10 mouse cellular contexts compared by ENCODE assay signal in genomic region chr4:83051176-83051575, GRCm38 (mm10). TPM values are rescaled to one million over a fixed set of nuclear protein-coding genes. Genes with fewer than 3 reads are reported as not detected.
A peak's percentile ranks its signal among the peaks of the same experiment; 100 is the strongest.
DNase-seq lines count a peak whose midpoint lies in the region; ATAC-seq and TF ChIP-seq lines count a peak whose summit lies in the region.
"Had no signal": no experiment of that assay in that cellular context is flagged by ENCODE, and none has a peak within 500 bp of the region (broad histone marks: within the 10 kb centered on the region; RNA-seq: fewer than 3 reads in every experiment).

No protein-coding gene starts in this region.

- H3K27ac ChIP-seq in kidney, embryonic 16.5 days (ENCODE audit: low read length), result peak overlapping the region; percentile 92
- peak overlapping the region; percentile 84 for H3K27ac ChIP-seq in embryonic facial prominence, embryonic 15.5 days (replicated peaks)
- no peak overlapping the region for H3K27ac ChIP-seq in hindbrain, postnatal 0 days
- no peak overlapping the region for H3K27ac ChIP-seq in midbrain, postnatal 0 days (ENCODE audit: low read depth, low read length)

- H3K4me1 ChIP-seq in kidney, embryonic 16.5 days (ENCODE audit: insufficient read depth, low read length), result peaks cover 49% of the 10 kb centered on the region
- peaks cover 44% of the 10 kb centered on the region for H3K4me1 ChIP-seq in embryonic facial prominence, embryonic 15.5 days
- peaks cover 8% of the 10 kb centered on the region for H3K4me1 ChIP-seq in hindbrain, postnatal 0 days (ENCODE audit: insufficient read depth, low read length)
- H3K4me1 ChIP-seq in midbrain, postnatal 0 days (ENCODE audit: insufficient read depth, low read length), result no peaks in the 10 kb centered on the region; the same call in 1 of the 2 replicates

- TF ChIP-seq CTCF in hindbrain, postnatal 0 days (IDR thresholded peaks at IDR 0.05; ENCODE audit: low read depth), result no peak
- no peak for TF ChIP-seq CTCF in midbrain, postnatal 0 days (IDR thresholded peaks at IDR 0.05)

- peak overlapping the region; percentile 65 for H3K4me3 ChIP-seq in kidney, embryonic 16.5 days (ENCODE audit: low read length)
- H3K4me3 ChIP-seq in embryonic facial prominence, embryonic 15.5 days (replicated peaks), result peak overlapping the region; percentile 51
- H3K4me3 ChIP-seq in hindbrain, postnatal 0 days (ENCODE audit: low read length), result peak overlapping the region; percentile 31
- peak overlapping the region; percentile 27; the same call in 1 of the 2 replicates for H3K4me3 ChIP-seq in midbrain, postnatal 0 days (ENCODE audit: low read depth, low read length)

- no peaks in the 10 kb centered on the region for H3K9me3 ChIP-seq in kidney, embryonic 16.5 days (ENCODE audit: low read length)
- no peaks in the 10 kb centered on the region for H3K9me3 ChIP-seq in embryonic facial prominence, embryonic 15.5 days (replicated peaks)
- no peaks in the 10 kb centered on the region for H3K9me3 ChIP-seq in hindbrain, postnatal 0 days (ENCODE audit: low read length)
- no peaks in the 10 kb centered on the region for H3K9me3 ChIP-seq in midbrain, postnatal 0 days (ENCODE audit: low read length)

- 8% methylated on average over 8 of the region's 8 CpGs for WGBS in kidney, embryonic 16.5 days
- 10% methylated on average over 8 of the region's 8 CpGs for WGBS in embryonic facial prominence, embryonic 15.5 days
- 14% methylated on average over 8 of the region's 8 CpGs for WGBS in hindbrain, postnatal 0 days
- 19% methylated on average over 8 of the region's 8 CpGs for WGBS in midbrain, postnatal 0 days

- H3K27me3 ChIP-seq in kidney, embryonic 16.5 days (ENCODE audit: insufficient read depth, low read length), result no peaks in the 10 kb centered on the region
- no peaks in the 10 kb centered on the region for H3K27me3 ChIP-seq in embryonic facial prominence, embryonic 15.5 days
- H3K27me3 ChIP-seq in hindbrain, postnatal 0 days (ENCODE audit: insufficient read depth, low read length), result no peaks in the 10 kb centered on the region
- H3K27me3 ChIP-seq in midbrain, postnatal 0 days (ENCODE audit: insufficient read depth, low read length), result peaks cover 10% of the 10 kb centered on the region; the same call in 1 of the 2 replicates

- peak overlapping the region; percentile 81 for H3K9ac ChIP-seq in kidney, embryonic 16.5 days (replicated peaks; ENCODE audit: low read length)
- 0 out of 2 replicates have a peak overlapping the region, but pooled peaks have one; percentile 33 for H3K9ac ChIP-seq in embryonic facial prominence, embryonic 15.5 days
- no peak overlapping the region for H3K9ac ChIP-seq in hindbrain, postnatal 0 days (replicated peaks; ENCODE audit: low read length)
- H3K9ac ChIP-seq in midbrain, postnatal 0 days (replicated peaks; ENCODE audit: low read length, poor library complexity, severe bottlenecking), result no peak overlapping the region

- no peak for ATAC-seq in kidney, embryonic 16.5 days (ENCODE audit: low FRiP score, low TSS enrichment)
- no peak for ATAC-seq in embryonic facial prominence, embryonic 15.5 days (ENCODE audit: insufficient number of reproducible peaks, low FRiP score, low TSS enrichment, low read depth)
- no peak for ATAC-seq in hindbrain, postnatal 0 days
- ATAC-seq in midbrain, postnatal 0 days (ENCODE audit: low FRiP score), result no peak
- ATAC-seq: inflammation-experienced regulatory T-cells, adult 6 months had no signal

- DNase-seq in kidney, adult 18-20 months, result no peak
- no peak for DNase-seq in hindbrain, postnatal 0 days (ENCODE audit: low spot score)
- DNase-seq in midbrain, postnatal 0 days (ENCODE audit: low spot score), result no peak
- no peak for DNase-seq in testis, postnatal 10 days (ENCODE audit: low spot score)
- no peak for DNase-seq in cerebellum, adult 11 months
- no peak for DNase-seq in spleen, adult 18-20 months
- DNase-seq: adrenal gland, postnatal 14 days had no signal

- no peaks in the 10 kb centered on the region for H3K36me3 ChIP-seq in kidney, embryonic 16.5 days (ENCODE audit: insufficient read depth, low read length)
- H3K36me3 ChIP-seq in embryonic facial prominence, embryonic 15.5 days, result no peaks in the 10 kb centered on the region
- no peaks in the 10 kb centered on the region for H3K36me3 ChIP-seq in hindbrain, postnatal 0 days (ENCODE audit: insufficient read depth, low read length)
- no peaks in the 10 kb centered on the region for H3K36me3 ChIP-seq in midbrain, postnatal 0 days (ENCODE audit: insufficient read depth, low read length)

- peak overlapping the region; percentile 66 for H3K4me2 ChIP-seq in kidney, embryonic 16.5 days (replicated peaks; ENCODE audit: low read depth, low read length)
- peak overlapping the region; percentile 52 for H3K4me2 ChIP-seq in embryonic facial prominence, embryonic 15.5 days (replicated peaks)
- H3K4me2 ChIP-seq in hindbrain, postnatal 0 days (ENCODE audit: low read depth, low read length), result peak overlapping the region; percentile 53
- H3K4me2 ChIP-seq in midbrain, postnatal 0 days (ENCODE audit: low read depth, low read length, poor library complexity, severe bottlenecking), result peak overlapping the region; percentile 43

RNA-seq across cellular contexts. Expression of gene Frem1, which starts 1.0 kb away (rescaled TPM):
- 24.4 and 25.4 TPM in 2 replicates for polyA plus RNA-seq in kidney, embryonic 16.5 days (2015; fragmentation: Nextera tagmentation; extraction: Ambion mirVana)
- polyA plus RNA-seq in embryonic facial prominence, embryonic 15.5 days (2015; fragmentation: Nextera tagmentation; extraction: Ambion mirVana), result 13.9 and 14.1 TPM in 2 replicates
- total RNA-seq in hindbrain, postnatal 0 days (2014; rRNA removed), result 7.5 and 11.1 TPM in 2 replicates
- polyA plus RNA-seq in hindbrain, postnatal 0 days (2015; fragmentation: Nextera tagmentation; extraction: Ambion mirVana), result 1.8 and 1.9 TPM in 2 replicates
- 4.0 and 5.1 TPM in 2 replicates for total RNA-seq in midbrain, postnatal 0 days (2014; rRNA removed)
- polyA plus RNA-seq in midbrain, postnatal 0 days (2015; fragmentation: Nextera tagmentation; extraction: Ambion mirVana), result 1.0 and 1.1 TPM in 2 replicates
- polyA plus RNA-seq: inflammation-experienced regulatory T-cells, adult 6 months had no signal

Comparison
In these comparisons a context has a peak if more than half of its experiments do, and no peak if none do; other contexts are left out.
1. H3K27ac ChIP-seq: peak in kidney, embryonic 16.5 days (single experiment) and embryonic facial prominence, embryonic 15.5 days (single experiment); none in hindbrain, postnatal 0 days (single experiment) and midbrain, postnatal 0 days (single experiment).
2. H3K9ac ChIP-seq: peak in kidney, embryonic 16.5 days (single experiment) and embryonic facial prominence, embryonic 15.5 days (single experiment); none in hindbrain, postnatal 0 days (single experiment) and midbrain, postnatal 0 days (single experiment).
3. Peak in every context shown above with its lines, with median percentiles within 50 percentile points of each other: H3K4me2 ChIP-seq and H3K4me3 ChIP-seq.